Mouse (Mus musculus) MEL (cell line): ENCODE data around the gene Nus1. TPM values are rescaled to one million over a fixed set of nuclear protein-coding genes. Genes with fewer than 3 reads are reported as not detected.

Experiments used
- DNase-seq: peaks from one replicate; pipeline ENCODE4 v3.0.0; 2011; ENCODE audit warnings: low read depth, low spot score
- H3K27ac ChIP-seq: 2 replicates; pipeline ENCODE4 v1.5.1; 2012; ENCODE audit warnings: low read depth, mild to moderate bottlenecking, control low read depth, low read length, moderate library complexity; ENCODE audit not compliant: control insufficient read depth
- H3K27me3 ChIP-seq, 2 experiments: fragments of 150-350 bp in 1 of 2; sonication (generic) in 1 of 2; 2 replicates each; pipeline ENCODE4 v1.6.1; 2012; ENCODE audit warnings: low read length in 2 of 2, mild to moderate bottlenecking in 2 of 2, improper control_type of control experiment in 1 of 2, moderate library complexity in 1 of 2; ENCODE audit not compliant: insufficient read depth in 2 of 2, control insufficient read depth in 1 of 2
- H3K36me3 ChIP-seq, 2 experiments: 2 replicates each; pipeline ENCODE4 v1.6.1; 2012 to 2014; ENCODE audit warnings: low read length in 2 of 2, improper control_type of control experiment in 1 of 2, inconsistent platforms in 1 of 2, mild to moderate bottlenecking in 1 of 2; ENCODE audit not compliant: insufficient read depth in 2 of 2, control insufficient read depth in 1 of 2
- H3K4me1 ChIP-seq, 2 experiments: fragments of 150-350 bp in 1 of 2; sonication (generic) in 1 of 2; 2 replicates each; pipeline ENCODE4 v1.6.1; 2012; ENCODE audit warnings: low read length in 2 of 2, improper control_type of control experiment in 1 of 2, mild to moderate bottlenecking in 1 of 2; ENCODE audit not compliant: insufficient read depth in 2 of 2, control insufficient read depth in 1 of 2
- H3K4me3 ChIP-seq, 2 experiments: fragments of 150-350 bp in 1 of 2; sonication (generic) in 1 of 2; 2 replicates each; pipeline ENCODE4 v1.5.1; 2012; ENCODE audit warnings: low read depth in 2 of 2, low read length in 2 of 2, mild to moderate bottlenecking in 2 of 2, moderate library complexity in 2 of 2, control low read depth in 1 of 2, improper control_type of control experiment in 1 of 2; ENCODE audit not compliant: control insufficient read depth in 1 of 2, insufficient read depth in 1 of 2
- H3K79me2 ChIP-seq: 2 replicates; pipeline ENCODE4 v1.6.1; 2012; ENCODE audit warnings: mild to moderate bottlenecking, low read length, moderate library complexity; ENCODE audit not compliant: control insufficient read depth, poor library complexity, insufficient read depth
- H3K9ac ChIP-seq: 2 replicates; pipeline ENCODE4 v1.6.1; 2012; ENCODE audit warnings: low read depth, mild to moderate bottlenecking, control low read depth, low read length, moderate library complexity; ENCODE audit not compliant: control insufficient read depth, poor library complexity, severe bottlenecking
- H3K9me3 ChIP-seq: fragments of 150-350 bp; sonication (generic); replicated peaks from 2 replicates; pipeline ENCODE4 v1.6.1; 2012; ENCODE audit warnings: mild to moderate bottlenecking, low read length, improper control_type of control experiment, moderate library complexity; ENCODE audit not compliant: insufficient read depth
- CHD1 ChIP-seq: IDR thresholded peaks from 2 replicates; pipeline ENCODE4 v1.6.1; 2012; ENCODE audit warnings: low read depth, mild to moderate bottlenecking, inconsistent platforms, low read length, improper control_type of control experiment
- CHD2 ChIP-seq: IDR thresholded peaks from 2 replicates; pipeline ENCODE4 v1.6.1; 2011; ENCODE audit warnings: low read length, improper control_type of control experiment
- E2F4 ChIP-seq: IDR thresholded peaks from 2 replicates; pipeline ENCODE4 v1.6.1; 2011; ENCODE audit warnings: low read depth, low read length, improper control_type of control experiment, borderline replicate concordance
- ELF1 ChIP-seq: IDR thresholded peaks from 2 replicates; pipeline ENCODE4 v1.6.1; 2014; ENCODE audit warnings: low read depth, mild to moderate bottlenecking, inconsistent platforms, low read length, improper control_type of control experiment, moderate library complexity
- EP300 ChIP-seq, 2 experiments: IDR thresholded peaks; 2 replicates each; pipeline ENCODE4 v1.6.1; 2011; ENCODE audit warnings: improper control_type of control experiment in 2 of 2, low read length in 2 of 2, low read depth in 1 of 2, mild to moderate bottlenecking in 1 of 2
- GABPA ChIP-seq: IDR thresholded peaks from 2 replicates; pipeline ENCODE4 v1.6.1; 2012; ENCODE audit warnings: low read depth, mild to moderate bottlenecking, inconsistent platforms, low read length, improper control_type of control experiment, moderate library complexity
- GATA1 ChIP-seq: IDR thresholded peaks from 2 replicates; pipeline ENCODE4 v1.6.1; 2011; ENCODE audit warnings: low read depth, low read length, improper control_type of control experiment
- HCFC1 ChIP-seq: IDR thresholded peaks from 2 replicates; pipeline ENCODE4 v1.6.1; 2012; ENCODE audit warnings: low read depth, mild to moderate bottlenecking, inconsistent platforms, low read length, improper control_type of control experiment, moderate library complexity
- MAFK ChIP-seq: IDR thresholded peaks from 2 replicates; pipeline ENCODE4 v1.6.1; 2011; ENCODE audit warnings: low read depth, mild to moderate bottlenecking, low read length, improper control_type of control experiment, borderline replicate concordance
- MEF2A ChIP-seq: IDR thresholded peaks from 2 replicates; pipeline ENCODE4 v1.6.1; 2014; ENCODE audit warnings: low read depth, mild to moderate bottlenecking, inconsistent platforms, low read length, improper control_type of control experiment; ENCODE audit not compliant: poor library complexity, insufficient replicate concordance, severe bottlenecking; ENCODE audit errors: extremely low read depth
- MXI1 ChIP-seq: IDR thresholded peaks from 2 replicates; pipeline ENCODE4 v1.6.1; 2011; ENCODE audit warnings: mild to moderate bottlenecking, low read depth, low read length, improper control_type of control experiment
- MYB ChIP-seq: IDR thresholded peaks from 2 replicates; pipeline ENCODE4 v1.6.1; 2011; ENCODE audit warnings: mild to moderate bottlenecking, low read depth, low read length, improper control_type of control experiment
- MYC ChIP-seq: IDR thresholded peaks from 2 replicates; pipeline ENCODE4 v1.6.1; 2011; ENCODE audit warnings: low read depth, mild to moderate bottlenecking, low read length, improper control_type of control experiment, moderate library complexity
- NELFE ChIP-seq: IDR thresholded peaks from 2 replicates; pipeline ENCODE4 v1.6.1; 2011; ENCODE audit warnings: low read depth, low read length, improper control_type of control experiment
- NRF1 ChIP-seq: IDR thresholded peaks from 2 replicates; pipeline ENCODE4 v1.6.1; 2014; ENCODE audit warnings: low read depth, mild to moderate bottlenecking, inconsistent platforms, low read length, improper control_type of control experiment, moderate library complexity; ENCODE audit not compliant: poor library complexity, insufficient read depth, severe bottlenecking
- POLR2A ChIP-seq, 2 experiments: IDR thresholded peaks; 2 replicates each; pipeline ENCODE4 v1.6.1; 2011 to 2012; ENCODE audit warnings: low read length in 2 of 2, mild to moderate bottlenecking in 2 of 2, control low read depth in 1 of 2, improper control_type of control experiment in 1 of 2, low read depth in 1 of 2, moderate library complexity in 1 of 2; ENCODE audit not compliant: control insufficient read depth in 1 of 2, insufficient read depth in 1 of 2, poor library complexity in 1 of 2
- POLR2AphosphoS2 ChIP-seq: IDR thresholded peaks from 2 replicates; pipeline ENCODE4 v1.6.1; 2011; ENCODE audit warnings: low read length, improper control_type of control experiment
- RAD21 ChIP-seq: IDR thresholded peaks from 2 replicates; pipeline ENCODE4 v1.6.1; 2011; ENCODE audit warnings: mild to moderate bottlenecking, low read depth, low read length, improper control_type of control experiment
- SIN3A ChIP-seq: IDR thresholded peaks from 2 replicates; pipeline ENCODE4 v1.6.1; 2012; ENCODE audit warnings: low read length, improper control_type of control experiment, inconsistent platforms
- SMC3 ChIP-seq: IDR thresholded peaks from 2 replicates; pipeline ENCODE4 v1.6.1; 2011; ENCODE audit warnings: low read depth, low read length, improper control_type of control experiment
- TAL1 ChIP-seq: IDR thresholded peaks from 2 replicates; pipeline ENCODE4 v1.6.1; 2012; ENCODE audit warnings: mild to moderate bottlenecking, inconsistent platforms, low read length, moderate library complexity, mixed read lengths
- TBP ChIP-seq: IDR thresholded peaks from 2 replicates; pipeline ENCODE4 v1.8.0; 2011; ENCODE audit warnings: low read depth, low read length, improper control_type of control experiment
- TCF12 ChIP-seq: IDR thresholded peaks from 2 replicates; pipeline ENCODE4 v1.6.1; 2014; ENCODE audit warnings: low read depth, mild to moderate bottlenecking, inconsistent platforms, low read length, improper control_type of control experiment, moderate library complexity
- UBTF ChIP-seq: IDR thresholded peaks from 2 replicates; pipeline ENCODE4 v1.6.1; 2012; ENCODE audit warnings: low read depth, mild to moderate bottlenecking, inconsistent platforms, low read length, improper control_type of control experiment, moderate library complexity, borderline replicate concordance; ENCODE audit not compliant: insufficient read depth
- ZC3H11A ChIP-seq: IDR thresholded peaks from 2 replicates; pipeline ENCODE4 v1.6.1; 2012; ENCODE audit warnings: low read depth, mild to moderate bottlenecking, inconsistent platforms, low read length, improper control_type of control experiment
- ZMIZ1 ChIP-seq: IDR thresholded peaks from 2 replicates; pipeline ENCODE4 v1.6.1; 2012; ENCODE audit warnings: low read depth, mild to moderate bottlenecking, inconsistent platforms, low read length, improper control_type of control experiment, moderate library complexity
- ZNF384 ChIP-seq: IDR thresholded peaks from 2 replicates; pipeline ENCODE4 v1.6.1; 2012; ENCODE audit warnings: low read depth, mild to moderate bottlenecking, inconsistent platforms, low read length, improper control_type of control experiment
- polyA plus RNA-seq, 2 experiments: library from polyadenylated mRNA; stranded (reverse) in 1 of 2; unstranded in 1 of 2; fragments of >175 nt in 1 of 2; fragments of >200 nt in 1 of 2; gene quantifications; 2 replicates each; pipeline versions ENCODE4 v1.2.1 to v1.2.4; 2012; ENCODE audit warnings: low replicate concordance in 2 of 2, low read depth in 1 of 2; ENCODE audit not compliant: insufficient read length in 2 of 2, insufficient read depth in 1 of 2, missing spikeins in 1 of 2
- total RNA-seq: library from RNA; depleted of rRNA; stranded (reverse); fragments of 300-350 nt; gene quantifications from 2 replicates; pipeline ENCODE4 v1.2.3, GENCODE M21; 2012

Gene Nus1
- total and polyA plus RNA-seq, 3 experiments = 25.6 to 52.4 (median 43.5) TPM

- Histone ChIP-seq H3K4me3 (no peak within 1 kb of the TSS), H3K27me3 (no peaks in the 10 kb centered on the region), H3K27ac (no peak within 1 kb of the TSS), H3K9me3 (no peaks in the 10 kb centered on the region), H3K4me1 (peaks cover 7 to 19% of the 10 kb centered on the region in 2 experiments), H3K9ac (no peak within 1 kb of the TSS), H3K79me2 (no peaks in the 10 kb centered on the region), H3K36me3 (peaks cover 0 to 21% of the 10 kb centered on the region in 2 experiments; a peak in 2 of 4 replicates)
- TF ChIP-seq NRF1 (no peak), RAD21 (no peak), GATA1 (no peak), MXI1 (no peak), ELF1 (no peak), MYB (no peak), ZC3H11A (no peak), TAL1 (no peak), ZMIZ1 (no peak), SMC3 (no peak), HCFC1 (no peak), CHD1 (no peak)
- no peak for DNase-seq
Observed at GRCm38 (mm10) chr10:52388922-52389430, 28.4 kb upstream of the Nus1 start, which contains the start of gene Nepn. Nepn (plus strand) TSS chr10:52388972.

- Histone ChIP-seq H3K27me3 (no peaks in the 10 kb centered on the region), H3K36me3 (peaks cover 0 to 21% of the 10 kb centered on the region in 2 experiments; a peak in 2 of 4 replicates), H3K4me1 (peaks cover 7 to 18% of the 10 kb centered on the region in 2 experiments), H3K9me3 (no peaks in the 10 kb centered on the region), H3K27ac (no peak overlapping the region), H3K9ac (no peak overlapping the region), H3K4me3 (no peak overlapping the region), H3K79me2 (no peaks in the 10 kb centered on the region)
- DNase-seq = no peak
- TF ChIP-seq ZNF384 = no peak
- TF ChIP-seq MYC = no peak
- TF ChIP-seq MXI1 = no peak
- TF ChIP-seq SIN3A = no peak
Observed at GRCm38 (mm10) chr10:52389438-52389837, 27.9 kb upstream of the Nus1 start.

GRCm38 (mm10) chr10:52391208-52391607, 26.1 kb upstream of the Nus1 start:
- no peak overlapping the region for H3K9ac ChIP-seq
- DNase-seq = no peak
- H3K27ac ChIP-seq = no peak overlapping the region
- no peak overlapping the region for H3K4me3 ChIP-seq
- H3K4me1 ChIP-seq = peaks cover 7 to 18% of the 10 kb centered on the region in 2 experiments
- no peaks in the 10 kb centered on the region for H3K9me3 ChIP-seq
- no peaks in the 10 kb centered on the region for H3K79me2 ChIP-seq
- peaks cover 0 to 21% of the 10 kb centered on the region in 2 experiments; a peak in 2 of 4 replicates for H3K36me3 ChIP-seq
- no peaks in the 10 kb centered on the region for H3K27me3 ChIP-seq
- TF ChIP-seq ZNF384 (no peak), TAL1 (no peak), TBP (no peak), GABPA (no peak), POLR2A (IDR thresholded peaks at IDR 0.05; ENCODE audit: control insufficient read depth in 1 of 2, insufficient read depth in 1 of 2, low read depth in 1 of 2, low read length in 2 of 2, poor library complexity in 1 of 2) (no peak), TCF12 (no peak), E2F4 (no peak), MAFK (no peak), MEF2A (peak; percentile 56; the same call in 1 of the 2 replicates), NELFE (no peak), EP300 (IDR thresholded peaks at IDR 0.05; ENCODE audit: low read depth in 1 of 2, low read length in 2 of 2) (peak; percentile 64 to 74), POLR2AphosphoS2 (no peak), UBTF (no peak), CHD2 (no peak)
